Mouse (Mus musculus): Measurements from ENCODE around the gene Phlda1.
A peak's percentile ranks its signal among the peaks of the same experiment; 100 is the strongest.

Phlda1 gene

DNA sequence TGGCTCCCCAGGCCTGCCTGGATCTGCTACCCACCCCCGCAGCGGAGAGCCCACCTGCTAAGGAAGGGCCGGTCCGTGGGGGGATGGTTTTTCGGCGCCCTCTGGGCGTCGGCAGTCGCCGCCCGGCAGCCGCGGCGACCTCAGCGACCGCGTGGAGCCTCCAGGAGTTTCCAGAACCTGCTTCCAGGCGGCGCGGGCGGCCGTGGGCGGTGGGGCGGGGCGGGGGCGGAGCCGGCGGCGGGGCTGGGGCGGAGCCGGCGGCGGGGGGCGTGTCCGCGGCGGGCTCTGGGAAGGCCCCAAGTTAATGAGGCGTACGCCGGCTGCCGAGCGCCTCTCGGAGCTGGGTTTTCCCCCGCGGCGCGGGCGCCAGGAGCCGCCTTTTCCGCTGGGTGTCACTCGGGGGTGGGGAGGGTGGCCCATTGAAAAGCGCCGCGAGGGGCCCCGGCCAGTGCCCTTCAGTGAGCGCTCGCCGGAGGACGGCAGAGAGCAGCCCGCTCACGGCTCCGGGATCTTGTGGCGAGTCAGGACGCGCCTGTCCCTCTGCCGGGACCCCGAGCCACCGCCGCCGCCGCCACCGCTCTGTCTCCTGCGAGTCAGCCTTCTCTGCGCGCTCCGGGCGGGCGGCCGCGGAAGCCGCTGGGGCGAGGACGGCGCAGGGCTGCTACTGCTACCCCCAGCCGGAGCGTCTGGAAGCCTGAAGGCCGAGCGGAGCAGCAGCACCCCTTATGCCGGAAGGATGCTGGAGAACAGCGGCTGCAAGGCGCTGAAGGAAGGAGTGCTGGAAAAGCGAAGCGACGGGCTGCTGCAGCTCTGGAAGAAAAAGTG, at the start of gene Phlda1:
Gene Phlda1, plus strand, starts transcription at position 186 of the 825 bp plus-strand sequence.
- DNase-seq = peak; percentile 100

DNA sequence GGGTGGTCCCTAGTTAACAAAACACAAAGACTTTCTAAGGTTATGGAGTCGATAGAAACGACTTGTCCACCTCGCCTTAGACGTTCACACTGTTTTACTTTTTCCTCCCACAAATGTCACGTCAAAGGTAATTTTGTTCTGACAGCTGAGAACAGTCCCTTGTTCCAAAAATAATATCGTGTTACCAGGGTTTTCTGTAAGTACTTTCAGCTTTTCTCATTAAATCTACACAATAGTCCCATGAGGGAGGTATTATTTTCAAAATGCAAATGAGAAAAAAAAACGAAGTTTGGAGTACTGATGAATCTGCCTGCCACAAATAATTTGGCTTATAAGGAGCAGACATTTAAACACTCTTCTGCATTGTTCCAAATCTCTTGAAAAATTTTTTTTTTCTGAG, 48.0 kb upstream of the Phlda1 start:
- DNase-seq = no peak

DNA sequence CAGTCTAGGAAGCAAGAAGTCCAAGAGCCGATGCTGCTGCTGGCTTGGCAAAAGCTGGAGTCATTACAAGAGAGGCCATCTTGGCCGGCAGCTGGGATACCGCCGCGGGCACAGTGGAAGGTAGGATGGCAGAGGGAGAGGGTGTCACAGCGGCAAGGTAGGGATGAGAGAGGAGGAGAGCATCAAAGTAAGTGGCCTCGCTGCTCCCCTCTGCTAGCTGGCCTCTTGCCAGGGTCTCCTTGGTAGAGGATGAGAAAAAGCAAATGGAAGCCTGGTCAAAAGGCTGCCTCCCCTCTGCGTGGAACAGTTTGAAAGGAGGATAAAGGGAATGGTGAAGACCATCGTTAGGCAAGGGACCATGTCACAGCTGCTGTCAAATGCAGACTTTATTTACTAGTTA, 47.0 kb upstream of the Phlda1 start:
- DNase-seq = peak; percentile 64

DNA sequence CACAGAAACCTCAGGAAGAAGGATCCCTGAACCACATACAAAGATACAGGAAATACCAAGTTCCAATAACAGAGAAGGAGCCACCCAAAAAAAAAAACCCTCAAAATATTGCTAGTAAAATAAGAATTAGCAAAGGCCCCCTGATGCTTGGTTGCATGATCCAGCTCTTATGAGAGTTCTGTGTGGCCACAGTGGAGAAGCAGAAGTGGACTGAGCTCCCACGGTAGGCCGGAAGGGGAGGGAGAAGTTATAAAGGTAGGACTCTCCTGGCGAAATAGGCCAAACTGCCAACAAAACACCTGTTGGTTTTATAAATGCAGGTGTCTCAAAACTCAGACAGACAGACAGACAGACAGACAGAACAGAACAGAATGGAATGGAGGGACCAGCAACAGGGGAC, 46.2 kb upstream of the Phlda1 start:
- peak; percentile 16 for DNase-seq

GRCm38 (mm10) chr10:111460381-111460780, 45.7 kb upstream of the Phlda1 start:
- DNase-seq = peak; percentile 24

GRCm38 (mm10) chr10:111464833-111465232, 41.3 kb upstream of the Phlda1 start:
- peak; percentile 25 for DNase-seq

DNA sequence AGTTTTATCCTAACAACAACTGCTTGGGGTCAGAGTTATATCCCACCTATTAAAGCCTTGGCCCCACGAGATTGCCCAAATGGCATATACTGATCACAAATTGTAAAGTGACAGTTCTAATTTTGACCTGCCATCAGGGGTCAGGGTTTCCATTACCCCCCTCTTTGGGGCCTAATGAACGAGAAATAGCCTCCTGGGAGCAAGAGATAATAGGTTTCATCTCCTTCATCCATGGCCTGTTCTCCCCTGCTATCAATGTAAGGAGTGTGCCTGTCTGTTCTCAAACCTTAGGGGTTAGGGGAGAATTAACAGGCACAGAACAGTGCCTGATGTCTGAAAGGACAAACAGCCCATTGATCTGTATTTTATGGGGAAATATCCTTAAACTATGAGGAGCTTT, 40.7 kb upstream of the Phlda1 start:
- peak; percentile 39 for DNase-seq

DNA sequence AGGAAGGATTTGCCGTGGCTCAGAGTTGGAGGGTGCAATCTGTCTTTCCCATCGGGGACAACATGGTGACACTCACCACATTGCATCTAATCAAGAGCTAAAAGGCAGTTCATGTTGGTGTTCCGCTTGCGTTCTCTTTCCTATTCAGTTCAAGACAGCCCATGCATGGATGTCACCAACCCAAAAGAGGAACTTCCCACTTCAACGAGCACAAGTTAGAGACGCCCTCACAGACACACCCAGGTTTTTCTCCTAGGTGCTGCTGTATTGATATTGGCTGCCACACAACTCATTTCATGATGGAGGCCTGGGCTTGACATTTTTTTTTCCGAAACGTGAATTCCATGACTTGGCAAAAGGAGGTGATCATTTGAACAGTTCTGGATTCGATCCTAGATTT, 34.9 kb upstream of the Phlda1 start:
- peak; percentile 90 for DNase-seq

DNA sequence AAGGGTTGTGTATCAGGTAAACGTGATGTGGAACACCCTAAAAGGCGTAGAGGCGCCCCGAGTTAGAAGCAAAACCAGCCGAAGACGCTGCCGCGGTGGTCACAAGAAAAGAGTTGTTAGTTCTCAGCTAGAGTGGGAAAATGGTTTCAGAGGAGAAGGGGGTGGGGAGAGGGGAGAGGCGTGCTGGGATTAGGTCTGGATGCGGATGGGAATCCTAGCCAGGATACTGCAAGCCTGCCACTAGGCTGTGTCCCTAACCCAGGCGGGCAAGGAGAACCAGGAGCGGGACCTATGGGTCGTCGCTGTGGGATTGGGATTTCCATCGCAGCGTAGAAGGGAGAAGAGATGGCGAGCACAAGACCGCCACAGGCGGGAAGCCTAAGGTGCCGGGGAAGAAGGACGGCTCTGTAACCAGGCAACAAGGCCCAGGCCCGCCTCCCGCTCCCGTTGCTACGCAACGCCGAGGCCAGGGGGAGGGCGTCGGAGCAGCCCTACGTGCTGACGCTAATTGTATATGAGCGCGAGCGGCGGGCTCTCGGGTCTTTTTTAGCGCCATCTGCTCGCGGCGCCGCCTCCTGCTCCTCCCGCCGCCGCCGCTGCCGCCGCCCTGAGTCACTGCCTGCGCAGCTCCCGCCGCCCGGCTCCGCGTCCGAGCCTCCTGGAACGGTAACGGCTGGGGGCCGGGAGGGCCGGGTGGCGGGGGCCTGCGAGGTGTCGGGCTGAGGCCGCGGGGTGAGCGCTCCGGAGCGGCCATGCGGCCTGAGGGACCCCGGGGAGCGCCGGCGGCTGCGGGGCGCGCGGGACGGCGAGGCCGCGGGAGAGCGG, 33.2 kb upstream of the Phlda1 start, which contains the start of gene Nap1l1:
Gene Nap1l1, plus strand, starts transcription at position 538 of the 825 bp plus-strand sequence.
- DNase-seq = peak; percentile 100

DNA sequence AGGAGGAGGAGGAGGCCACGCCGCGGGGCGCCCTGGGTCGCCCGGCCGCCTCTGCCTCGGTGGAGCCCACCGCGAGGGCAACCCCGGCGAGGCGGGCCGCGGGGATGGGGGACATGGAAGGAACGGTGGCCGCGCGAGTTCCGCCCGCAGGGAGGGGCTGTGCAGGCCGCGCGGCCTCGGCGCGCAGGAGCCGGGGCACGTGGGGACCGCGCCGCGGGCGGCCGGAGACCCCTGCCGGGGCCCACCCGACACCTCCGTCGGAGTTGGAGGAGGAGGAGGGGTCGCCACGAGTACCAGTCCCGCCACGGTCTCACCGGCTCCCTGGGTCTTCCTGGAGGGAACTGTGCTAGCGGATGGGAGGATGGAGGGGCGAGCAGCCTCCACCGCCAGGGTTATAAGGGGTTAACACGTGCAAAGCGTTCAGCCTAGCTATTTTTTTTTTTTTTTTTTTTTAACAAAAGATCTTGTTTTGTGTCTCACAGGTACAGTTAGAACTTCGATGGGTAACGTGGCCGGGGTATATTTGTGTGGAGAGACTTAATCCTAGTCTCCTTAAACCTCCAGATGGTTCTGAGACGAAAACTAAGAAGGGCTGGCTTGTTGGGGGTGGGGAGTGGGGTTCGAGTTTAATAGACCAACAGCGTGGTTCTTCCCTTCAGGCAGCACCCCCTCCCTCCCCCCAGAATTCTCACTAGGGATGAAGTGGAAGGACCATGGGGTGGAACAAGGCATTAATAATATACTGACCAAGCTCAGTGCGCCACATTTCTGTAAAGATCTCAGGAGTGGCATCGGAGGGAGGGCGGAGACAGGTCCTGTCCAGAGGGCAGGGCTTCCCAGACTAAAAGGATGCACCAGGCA, 32.3 kb upstream of the Phlda1 start:
- peak; percentile 88 for DNase-seq

GRCm38 (mm10) chr10:111476301-111476700, 29.8 kb upstream of the Phlda1 start:
- DNase-seq = peak; percentile 40

DNA sequence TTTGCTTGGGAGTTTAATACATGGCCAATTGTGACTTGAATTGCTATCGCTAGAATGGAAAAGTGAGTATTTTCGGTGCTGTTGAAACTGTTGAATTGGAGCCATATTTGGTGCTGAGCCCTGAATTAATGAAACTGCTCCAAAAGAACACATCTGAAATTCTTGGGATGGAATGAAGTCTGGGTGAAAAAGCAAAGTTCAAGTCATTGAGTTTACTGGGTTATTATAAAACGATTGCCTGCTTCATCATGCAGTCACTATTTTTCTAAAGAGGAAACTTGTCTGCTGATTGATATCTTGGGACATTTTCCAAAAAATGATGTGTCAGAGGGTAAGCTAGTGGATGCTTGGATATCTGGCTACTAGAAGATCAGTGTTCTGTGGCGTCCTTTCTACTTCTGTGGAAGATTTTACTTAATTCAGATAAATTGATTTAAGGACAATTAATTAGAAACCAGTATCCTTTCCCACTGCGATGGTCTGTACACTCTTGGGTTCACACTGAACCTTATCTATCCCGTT, 29.0 kb upstream of the Phlda1 start:
- DNase-seq = peak; percentile 23

- peak; percentile 85 for DNase-seq
Measured at GRCm38 (mm10) chr10:111479599-111479998, 26.5 kb upstream of the Phlda1 start.

GRCm38 (mm10) chr10:111482654-111483053, 23.4 kb upstream of the Phlda1 start:
- no peak for DNase-seq

DNA sequence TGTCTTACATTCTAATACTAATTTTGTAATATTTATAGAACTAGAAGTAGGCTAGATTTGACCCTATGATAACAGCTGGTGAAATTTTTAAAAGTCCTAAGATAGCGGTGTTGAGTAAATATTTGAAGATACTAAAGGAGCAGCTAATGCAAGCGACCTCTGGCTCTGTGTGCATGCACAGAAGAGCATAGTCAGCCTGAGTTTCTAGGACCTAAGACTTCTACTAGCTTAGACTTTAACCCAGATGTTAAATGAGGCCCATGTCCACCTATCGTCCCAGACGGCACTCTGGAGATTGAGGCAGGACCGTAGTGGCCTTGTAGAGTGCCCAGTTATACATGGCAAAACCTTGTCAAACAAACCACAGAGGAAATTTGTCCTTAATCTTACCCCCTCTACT, 22.0 kb upstream of the Phlda1 start:
- peak; percentile 25 for DNase-seq

- no peak for DNase-seq
Measured at GRCm38 (mm10) chr10:111488793-111489192, 17.3 kb upstream of the Phlda1 start.

GRCm38 (mm10) chr10:111490079-111490478, 16.0 kb upstream of the Phlda1 start:
- DNase-seq = peak; percentile 25

DNA sequence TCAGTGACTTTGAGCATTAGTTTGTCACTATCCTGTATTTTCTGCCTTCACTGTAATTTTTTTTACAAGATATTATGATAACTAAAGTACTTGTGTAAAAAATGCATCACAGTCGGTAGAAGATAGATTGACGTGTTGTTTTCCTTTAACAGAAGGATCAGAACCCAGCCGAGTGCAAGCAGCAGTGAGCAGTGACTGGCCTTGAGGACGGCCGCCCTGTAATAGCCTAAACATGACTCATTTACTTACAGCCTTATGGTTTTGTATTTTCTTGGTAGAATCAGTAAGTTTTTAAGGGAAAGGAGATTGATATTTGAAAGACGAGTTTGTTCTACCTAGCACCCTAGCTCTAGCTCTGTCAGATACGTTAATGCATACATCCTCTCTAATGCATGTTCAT, 10.2 kb upstream of the Phlda1 start:
- DNase-seq = peak; percentile 18

GRCm38 (mm10) chr10:111499892-111500291, 6.2 kb upstream of the Phlda1 start:
- DNase-seq = peak; percentile 79

DNA sequence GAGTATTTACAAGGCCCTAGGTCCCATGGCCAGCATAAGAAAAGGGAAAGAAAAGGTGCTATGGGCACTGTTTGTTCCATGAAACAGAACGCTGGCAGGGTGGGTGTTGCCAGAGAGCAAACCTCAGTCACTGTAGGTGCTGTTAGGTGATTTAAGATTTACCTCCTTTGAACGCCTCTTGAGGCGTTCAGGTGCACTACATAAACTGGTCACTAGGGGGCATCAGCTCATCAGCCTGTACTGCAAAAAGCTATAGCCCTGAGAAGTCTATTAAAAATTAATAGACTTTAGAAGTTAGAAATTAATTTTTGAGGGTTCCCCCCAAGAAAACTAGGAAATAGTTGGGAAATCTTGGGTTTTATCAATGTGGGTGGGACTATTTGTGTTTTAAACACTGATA, 3.0 kb upstream of the Phlda1 start:
- DNase-seq = peak; percentile 94

GRCm38 (mm10) chr10:111503716-111504115, 2.4 kb upstream of the Phlda1 start:
- peak; percentile 39 for DNase-seq

DNA sequence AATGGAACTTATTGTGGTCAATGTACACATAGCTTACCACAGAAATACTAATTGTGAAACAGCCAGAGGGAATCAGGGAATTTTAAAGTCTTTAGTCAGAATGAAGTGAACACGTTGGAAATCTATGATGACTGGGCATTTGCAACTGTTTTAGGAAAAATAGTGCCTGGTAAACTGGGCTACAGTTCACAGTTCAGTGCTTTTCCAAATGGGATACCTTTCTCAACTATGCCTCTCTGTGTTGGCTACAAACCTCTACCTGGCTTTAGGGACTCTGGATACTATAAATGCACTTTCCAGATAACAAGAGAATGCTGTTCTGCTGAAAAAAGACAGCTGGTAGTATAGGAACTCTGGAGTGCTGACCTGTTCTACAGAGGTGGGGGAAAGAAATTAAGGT, 1.5 kb upstream of the Phlda1 start:
- peak; percentile 12 for DNase-seq

DNA sequence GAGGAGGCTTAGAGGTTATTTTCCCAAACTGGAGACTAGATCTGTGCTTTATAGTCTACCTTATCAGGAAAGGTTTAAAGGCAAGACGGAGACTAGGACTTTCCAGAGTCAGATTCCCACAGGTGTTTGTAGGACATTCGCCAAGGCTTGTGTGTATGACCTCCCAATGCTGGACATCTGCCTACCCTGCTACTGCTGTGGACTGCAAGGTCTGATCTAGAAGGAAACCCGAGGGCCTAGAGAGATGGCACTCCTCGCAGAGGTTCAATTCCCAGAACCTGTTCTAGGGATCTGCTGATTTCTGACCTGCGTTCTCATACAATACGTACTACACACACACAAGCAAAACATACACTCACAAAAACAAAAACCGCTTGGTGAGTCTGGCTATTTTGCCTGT, 680 bp upstream of the Phlda1 start:
- DNase-seq = peak; percentile 86

Measured in heart, adult 11 months (tissue).